Mouse (Mus musculus) hindbrain, embryonic 13.5 days (tissue): ENCODE data around the gene Akap6. TPM values are rescaled to one million over a fixed set of nuclear protein-coding genes. Genes with fewer than 3 reads are reported as not detected.

ENCODE experiments used
- ATAC-seq: fragments of 200-750 bp; cut with Nextera tagmentation; 2 replicates; pipeline ENCODE4 v1.8.0; 2017; ENCODE audit warnings: moderate TSS enrichment; ENCODE audit not compliant: low FRiP score
- H3K27ac ChIP-seq: fragments of 300-500 bp; sonication (generic); 2 replicates; pipeline ENCODE4 v1.5.1; 2015; ENCODE audit warnings: inconsistent platforms, mild to moderate bottlenecking, moderate library complexity
- H3K27me3 ChIP-seq: fragments of 300-500 bp; sonication (generic); 2 replicates; pipeline ENCODE4 v1.6.1; 2015; ENCODE audit warnings: mild to moderate bottlenecking, inconsistent platforms
- H3K36me3 ChIP-seq: fragments of 300-500 bp; sonication (generic); 2 replicates; pipeline ENCODE4 v1.6.1; 2015; ENCODE audit warnings: mild to moderate bottlenecking, inconsistent platforms
- H3K4me1 ChIP-seq: fragments of 300-500 bp; sonication (generic); replicated peaks from 2 replicates; pipeline ENCODE4 v1.6.1; 2015; ENCODE audit warnings: inconsistent platforms
- H3K4me2 ChIP-seq: fragments of 300-500 bp; sonication (generic); 2 replicates; pipeline ENCODE4 v1.6.1; 2015; ENCODE audit warnings: inconsistent platforms, mild to moderate bottlenecking, moderate library complexity
- H3K4me3 ChIP-seq: fragments of 300-500 bp; sonication (generic); 2 replicates; pipeline ENCODE4 v1.5.1; 2015; ENCODE audit warnings: mild to moderate bottlenecking, inconsistent platforms
- H3K9ac ChIP-seq: fragments of 300-500 bp; sonication (generic); 2 replicates; pipeline ENCODE4 v1.6.1; 2015; ENCODE audit warnings: mild to moderate bottlenecking, inconsistent platforms
- H3K9me3 ChIP-seq: fragments of 300-500 bp; sonication (generic); 2 replicates; pipeline ENCODE4 v1.6.1; 2016; ENCODE audit warnings: inconsistent platforms
- WGBS: fragments of 180-500 bp; shearing (Covaris S2); methylation state at CpG from one replicate; pipeline ENCODE4 v1.1.7; 2015; 5-methylcytosine and 5-hydroxymethylcytosine counted together
- polyA plus RNA-seq: library from polyadenylated mRNA; unstranded; fragments of >200 nt; fragmentation: Nextera tagmentation; extraction: Ambion mirVana; gene quantifications from 2 replicates; pipeline ENCODE4 v1.2.1, GENCODE M21; 2015

Akap6 gene
- polyA plus RNA-seq, result 30.9 and 31.3 TPM in 2 replicates

DNA sequence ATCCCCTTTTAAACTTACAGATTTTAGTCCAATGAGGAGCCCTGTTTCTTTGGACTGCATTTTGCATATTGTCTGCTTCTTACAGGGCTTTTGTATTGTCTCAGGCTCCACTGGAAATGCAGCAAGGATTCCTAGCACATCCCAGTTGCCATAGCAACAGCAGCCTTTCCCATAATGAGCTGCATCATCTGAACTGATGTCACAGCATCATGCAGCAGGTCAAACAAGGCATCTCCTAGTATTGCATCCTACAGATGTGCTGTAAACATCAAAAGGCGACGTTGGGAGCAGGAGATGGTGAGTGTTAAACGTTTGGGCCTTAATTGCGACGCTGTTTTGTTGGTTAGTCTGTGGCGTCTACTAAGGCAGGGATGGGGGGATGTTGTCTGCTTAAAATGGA is at the start of gene Akap6:
Gene Akap6, plus strand, starts transcription at position 238 of the 400 bp plus-strand sequence.
- H3K36me3 ChIP-seq, result no peaks in the 10 kb centered on the region
- H3K4me2 ChIP-seq, result peak within 1 kb of the TSS; percentile 69
- H3K9ac ChIP-seq, result peak within 1 kb of the TSS; percentile 87
- H3K4me1 ChIP-seq, result peaks cover 41% of the 10 kb centered on the region
- peak within 1 kb of the TSS; percentile 92 for H3K27ac ChIP-seq
- no peaks in the 10 kb centered on the region for H3K9me3 ChIP-seq
- H3K27me3 ChIP-seq, result no peaks in the 10 kb centered on the region
- WGBS, result 17% methylated on average over 6 of the region's 6 CpGs
- ATAC-seq, result peak; percentile 80
- H3K4me3 ChIP-seq, result peak within 1 kb of the TSS; percentile 73

DNA sequence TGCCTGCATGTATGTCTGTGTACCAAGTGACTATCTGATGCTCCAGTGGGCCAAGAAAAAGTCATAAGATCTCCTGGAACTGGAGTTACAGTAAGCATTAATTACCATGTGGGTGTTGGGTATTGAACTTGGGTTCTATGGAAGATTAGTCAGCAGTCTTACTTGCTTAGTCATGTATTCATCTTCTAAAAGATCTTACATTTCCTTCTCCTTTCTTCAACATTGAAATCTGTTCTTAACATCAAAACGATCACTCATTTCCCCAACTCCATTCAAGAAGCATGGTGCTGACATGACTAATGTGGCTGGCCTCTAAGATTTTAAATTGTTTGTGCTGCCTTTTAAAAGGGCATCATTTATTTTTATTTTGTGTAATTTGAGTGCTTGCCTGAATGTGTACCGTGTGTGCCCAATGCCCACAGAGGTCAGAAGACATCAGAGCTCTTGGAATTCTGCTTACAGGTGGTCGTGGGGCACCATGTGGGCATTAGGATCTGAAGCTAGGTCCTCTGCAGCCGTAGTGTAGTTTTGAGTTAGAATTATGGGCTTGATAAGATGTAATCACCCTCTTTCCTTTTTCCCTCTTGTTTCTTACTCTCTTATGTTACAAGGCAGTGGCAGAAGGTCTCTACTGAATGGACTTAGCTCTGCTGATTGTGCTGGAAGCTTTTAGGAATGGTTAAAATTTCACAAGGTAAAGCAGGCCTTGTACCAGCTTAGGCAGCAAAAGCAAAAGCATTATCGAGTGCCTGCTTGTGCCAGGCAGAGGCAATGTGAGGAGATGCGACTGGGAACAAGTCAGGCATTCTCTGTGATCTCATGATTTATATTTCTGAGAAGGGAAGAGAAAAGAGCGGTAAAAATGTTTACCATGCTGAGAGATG is 36.0 kb upstream of the Akap6 start:
- Histone ChIP-seq H3K9ac (no peak overlapping the region), H3K9me3 (no peaks in the 10 kb centered on the region), H3K4me3 (no peak overlapping the region), H3K4me2 (no peak overlapping the region), H3K4me1 (no peaks in the 10 kb centered on the region), H3K27ac (no peak overlapping the region), H3K36me3 (no peaks in the 10 kb centered on the region), H3K27me3 (no peaks in the 10 kb centered on the region)
- ATAC-seq, result no peak
- WGBS, result 83% methylated on average over 7 of the region's 7 CpGs

DNA sequence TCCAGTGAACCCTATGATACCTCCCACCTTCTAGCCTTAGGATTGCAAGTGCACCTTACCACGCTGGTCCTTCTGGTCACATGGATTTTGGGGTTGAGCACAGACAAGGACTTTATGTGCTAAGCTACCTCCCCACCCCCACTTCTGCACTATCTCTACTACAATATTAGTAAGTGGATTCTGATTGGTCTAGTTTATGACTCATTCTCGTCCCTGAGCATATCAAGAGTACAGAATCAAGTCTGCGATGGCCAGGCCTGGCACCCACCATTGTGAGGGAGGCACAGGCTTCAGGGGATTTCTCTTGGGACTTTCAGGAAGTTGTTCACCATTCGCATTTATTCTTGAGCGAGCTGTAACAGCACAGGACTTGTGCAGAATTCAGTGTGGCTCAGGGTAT is 34.2 kb upstream of the Akap6 start:
- H3K27me3 ChIP-seq, result no peaks in the 10 kb centered on the region
- H3K4me3 ChIP-seq, result no peak overlapping the region
- WGBS, result 89% methylated on average over 5 of the region's 5 CpGs
- no peak for ATAC-seq
- H3K4me1 ChIP-seq, result no peaks in the 10 kb centered on the region
- H3K27ac ChIP-seq, result no peak overlapping the region
- H3K9ac ChIP-seq, result no peak overlapping the region
- no peaks in the 10 kb centered on the region for H3K36me3 ChIP-seq
- H3K9me3 ChIP-seq, result no peaks in the 10 kb centered on the region
- H3K4me2 ChIP-seq, result no peak overlapping the region

DNA sequence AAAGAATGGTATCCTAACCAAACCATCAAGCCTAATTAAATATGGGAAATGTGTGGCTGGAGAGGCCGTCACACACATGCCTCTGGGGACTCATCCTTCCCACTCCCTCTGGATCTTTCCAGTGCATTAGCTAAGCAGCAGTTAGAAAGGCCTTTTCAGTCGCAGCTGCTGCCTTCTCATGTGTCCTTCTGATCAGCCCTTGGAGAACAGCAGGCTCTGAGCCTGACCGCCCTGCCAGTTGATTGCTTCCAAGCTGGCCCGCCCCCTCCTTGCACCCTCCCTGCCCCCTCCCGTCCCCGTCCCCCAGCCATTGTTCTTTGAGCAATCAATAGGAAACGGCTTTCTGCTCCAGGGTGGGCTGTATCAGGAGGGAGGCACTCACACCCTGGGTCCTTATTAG is 27.7 kb upstream of the Akap6 start:
- Histone ChIP-seq H3K9ac (no peak overlapping the region), H3K9me3 (no peaks in the 10 kb centered on the region), H3K27ac (peak overlapping the region; percentile 85), H3K4me2 (peak overlapping the region; percentile 21), H3K4me3 (no peak overlapping the region), H3K27me3 (no peaks in the 10 kb centered on the region), H3K4me1 (peaks cover 17% of the 10 kb centered on the region), H3K36me3 (no peaks in the 10 kb centered on the region)
- 0% methylated on average over 7 of the region's 7 CpGs for WGBS
- peak; percentile 87 for ATAC-seq

DNA sequence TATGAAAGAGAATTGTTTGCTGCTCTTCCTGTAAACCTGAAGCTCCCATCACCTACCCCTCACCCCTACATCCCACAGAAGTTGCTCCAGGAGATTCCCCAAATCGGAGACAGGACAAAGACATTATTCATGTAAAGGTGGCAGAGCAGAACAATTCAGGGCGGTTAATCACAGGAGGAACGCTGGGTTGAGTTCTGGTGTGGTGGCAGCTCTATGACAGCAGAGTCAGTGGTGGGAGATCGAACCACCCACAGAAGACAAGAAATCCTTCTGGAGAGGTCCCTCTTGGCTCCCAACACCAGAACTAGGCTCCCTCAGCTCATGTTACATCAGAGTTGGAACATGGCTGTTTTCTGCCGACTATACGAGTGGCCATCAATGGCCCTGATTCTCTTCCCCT is 27.2 kb upstream of the Akap6 start:
- Histone ChIP-seq H3K36me3 (no peaks in the 10 kb centered on the region), H3K4me3 (no peak overlapping the region), H3K4me2 (0 out of 2 replicates have a peak overlapping the region, but pooled peaks have one; percentile 21), H3K9me3 (no peaks in the 10 kb centered on the region), H3K4me1 (peaks cover 17% of the 10 kb centered on the region), H3K27ac (peak overlapping the region; percentile 85), H3K9ac (no peak overlapping the region), H3K27me3 (no peaks in the 10 kb centered on the region)
- peak; percentile 15 for ATAC-seq
- 32% methylated on average over 6 of the region's 6 CpGs for WGBS

DNA sequence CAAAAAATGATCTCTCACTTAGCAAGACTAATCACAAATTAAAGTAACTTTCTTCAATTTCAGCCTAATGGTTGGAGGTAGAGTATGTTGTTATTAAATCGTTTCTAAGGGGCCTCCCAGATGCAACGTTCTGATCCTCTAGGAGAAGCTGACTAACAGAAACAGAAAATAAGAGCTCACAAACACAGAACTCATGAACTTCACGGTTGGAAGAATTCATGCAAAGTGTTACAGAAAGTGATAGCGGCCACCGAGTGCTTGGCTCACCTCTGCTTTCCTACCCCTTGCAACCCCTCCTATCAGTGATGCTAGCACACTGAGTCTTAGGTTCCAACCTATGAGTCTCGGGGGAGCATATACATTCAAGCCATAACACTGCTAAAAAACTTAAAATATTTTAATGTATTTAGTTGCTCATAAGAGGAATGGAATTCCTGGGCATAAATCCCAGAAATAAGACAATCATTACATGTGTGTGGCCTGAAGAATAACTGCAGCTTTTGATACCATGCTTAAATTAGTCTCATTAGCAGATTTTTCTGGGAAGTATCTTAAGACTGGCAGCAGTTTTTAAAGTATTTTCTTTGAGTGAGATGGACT is 25.7 kb upstream of the Akap6 start:
- H3K36me3 ChIP-seq, result no peaks in the 10 kb centered on the region
- H3K27me3 ChIP-seq, result no peaks in the 10 kb centered on the region
- no peak overlapping the region for H3K27ac ChIP-seq
- peaks cover 17% of the 10 kb centered on the region for H3K4me1 ChIP-seq
- no peaks in the 10 kb centered on the region for H3K9me3 ChIP-seq
- H3K4me3 ChIP-seq, result no peak overlapping the region
- H3K9ac ChIP-seq, result no peak overlapping the region
- ATAC-seq, result no peak
- WGBS, result 82% methylated on average over 6 of the region's 6 CpGs
- no peak overlapping the region for H3K4me2 ChIP-seq

DNA sequence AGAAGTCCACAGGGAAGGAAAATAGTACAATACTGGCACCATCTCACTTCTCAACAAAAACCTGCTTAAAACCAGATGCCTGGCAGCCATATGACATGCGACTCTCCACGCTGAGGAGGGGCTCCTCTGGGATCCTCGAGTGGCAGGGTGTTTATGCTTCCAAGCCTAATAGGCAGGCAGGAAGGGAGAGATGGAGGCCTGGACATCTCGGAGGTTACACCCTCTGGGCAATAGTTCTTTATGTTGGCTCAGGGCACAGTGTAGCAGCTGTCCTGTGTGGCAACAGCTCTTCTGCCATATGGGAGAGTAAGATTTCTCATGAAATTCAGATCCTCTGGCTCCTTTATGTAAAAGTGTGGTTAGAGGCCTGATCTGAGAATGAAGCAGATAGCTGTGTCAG is 24.2 kb upstream of the Akap6 start:
- H3K9ac ChIP-seq, result no peak overlapping the region; the same call in 1 of the 2 replicates
- peaks cover 17% of the 10 kb centered on the region for H3K4me1 ChIP-seq
- ATAC-seq, result peak; percentile 70
- no peaks in the 10 kb centered on the region for H3K9me3 ChIP-seq
- no peak overlapping the region for H3K4me3 ChIP-seq
- H3K36me3 ChIP-seq, result no peaks in the 10 kb centered on the region
- H3K27me3 ChIP-seq, result no peaks in the 10 kb centered on the region
- whole genome bisulfite sequencing, result 24% methylated on average over 4 of the region's 4 CpGs
- H3K27ac ChIP-seq, result peak overlapping the region; percentile 69
- no peak overlapping the region for H3K4me2 ChIP-seq

DNA sequence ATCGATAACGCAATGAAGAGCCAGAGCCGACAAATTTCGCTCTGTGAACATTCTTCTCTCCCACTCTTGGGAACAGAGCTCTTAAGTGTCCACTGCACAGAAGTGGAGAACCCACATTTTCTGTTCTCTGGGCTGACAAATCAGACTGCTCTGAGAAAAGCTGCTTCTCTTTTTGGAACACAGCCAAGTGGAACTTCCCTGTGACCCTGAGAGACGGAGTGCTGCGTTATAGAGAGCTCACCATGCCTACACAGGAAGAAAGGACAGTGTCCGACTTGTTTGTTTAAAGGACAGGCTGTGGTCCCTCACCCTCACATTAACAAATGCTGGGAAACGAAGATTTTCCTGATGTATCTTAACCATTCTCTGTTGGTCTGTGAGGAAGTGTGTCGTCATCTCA is 11.8 kb upstream of the Akap6 start:
- H3K27ac ChIP-seq, result no peak overlapping the region
- H3K9ac ChIP-seq, result no peak overlapping the region
- H3K27me3 ChIP-seq, result no peaks in the 10 kb centered on the region
- no peak overlapping the region for H3K4me2 ChIP-seq
- no peak overlapping the region for H3K4me3 ChIP-seq
- WGBS, result 63% methylated on average over 9 of the region's 9 CpGs
- no peaks in the 10 kb centered on the region for H3K36me3 ChIP-seq
- H3K9me3 ChIP-seq, result no peaks in the 10 kb centered on the region
- no peaks in the 10 kb centered on the region for H3K4me1 ChIP-seq
- ATAC-seq, result no peak

DNA sequence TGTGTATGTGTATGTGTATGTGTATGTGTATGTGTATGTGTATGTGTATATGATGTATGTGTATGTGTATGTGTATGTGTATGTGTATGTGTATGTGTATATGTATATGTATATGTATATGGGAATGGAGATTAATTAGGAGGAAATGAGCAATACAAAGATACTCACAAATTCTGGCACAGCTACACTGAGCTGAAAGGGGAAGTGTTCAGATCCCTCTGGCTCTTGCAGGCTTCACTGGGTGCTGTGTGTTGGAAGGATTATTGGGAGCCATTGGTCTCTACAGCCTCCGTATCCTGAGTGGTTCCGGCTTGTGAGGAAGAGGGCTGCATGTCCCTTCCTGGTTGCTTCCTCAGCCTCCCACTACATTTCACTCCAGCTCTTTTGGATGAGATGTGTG is 10.5 kb upstream of the Akap6 start:
- Histone ChIP-seq H3K36me3 (no peaks in the 10 kb centered on the region), H3K4me2 (no peak overlapping the region), H3K27me3 (no peaks in the 10 kb centered on the region), H3K9ac (no peak overlapping the region), H3K9me3 (no peaks in the 10 kb centered on the region), H3K4me1 (no peaks in the 10 kb centered on the region), H3K27ac (no peak overlapping the region), H3K4me3 (no peak overlapping the region)
- ATAC-seq, result no peak
- 94% methylated on average over 2 of the region's 2 CpGs for WGBS

DNA sequence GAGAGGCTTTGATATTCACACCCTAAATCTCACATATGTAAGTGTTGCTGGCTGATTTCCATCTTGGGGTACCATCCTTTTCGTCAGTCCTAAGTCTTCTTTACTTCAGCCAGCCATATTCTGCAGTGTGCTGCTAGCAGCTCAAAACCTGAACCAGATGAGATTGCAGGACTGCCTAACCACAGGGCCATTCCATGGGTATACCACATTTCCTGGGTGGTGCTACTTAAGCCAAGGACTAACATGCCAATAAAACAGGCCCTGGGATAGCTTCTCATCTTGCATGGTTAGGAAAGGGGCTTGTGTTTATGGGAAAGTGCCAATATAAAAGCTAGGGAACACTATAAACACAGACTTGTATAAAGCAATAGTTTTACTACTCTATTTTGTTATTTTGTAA is 7.6 kb upstream of the Akap6 start:
- 91% methylated on average over 1 of the region's 1 CpGs for WGBS
- no peak for ATAC-seq
- Histone ChIP-seq H3K27ac (no peak overlapping the region), H3K4me3 (no peak overlapping the region), H3K4me2 (no peak overlapping the region), H3K27me3 (no peaks in the 10 kb centered on the region), H3K4me1 (no peaks in the 10 kb centered on the region), H3K36me3 (no peaks in the 10 kb centered on the region), H3K9me3 (no peaks in the 10 kb centered on the region), H3K9ac (no peak overlapping the region)

DNA sequence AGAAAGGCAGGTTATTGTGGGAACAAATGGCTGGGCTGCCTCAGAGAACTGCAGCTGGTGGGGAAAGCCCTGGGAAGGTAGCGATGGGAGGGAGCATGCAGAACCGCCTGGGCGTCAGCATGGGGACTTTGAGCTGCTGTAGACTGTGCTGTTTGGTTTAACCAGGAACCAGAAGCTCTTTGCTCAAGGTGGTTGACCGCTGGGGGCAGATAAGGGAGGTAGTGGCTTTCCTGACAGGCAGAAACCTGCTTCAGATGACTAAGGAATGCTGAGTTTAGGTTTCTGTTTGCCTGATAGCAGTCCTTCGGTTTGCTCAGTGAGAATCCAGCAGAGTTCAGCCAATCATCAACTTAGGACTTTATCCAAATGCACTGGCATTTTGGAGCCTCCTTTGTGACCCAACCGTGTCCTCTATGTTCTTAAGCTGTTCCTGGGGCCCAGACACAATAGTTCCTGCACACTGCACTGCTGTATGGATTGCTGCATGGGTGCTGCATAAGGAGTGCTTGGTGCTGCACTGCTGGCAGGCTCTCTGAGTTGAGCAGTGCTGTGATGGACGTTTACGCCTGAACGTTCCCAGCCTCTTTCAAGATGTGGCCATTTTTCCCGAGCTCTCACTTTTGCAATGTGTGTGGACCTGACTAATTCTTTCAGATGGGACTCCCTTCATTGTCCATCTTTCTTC is 6.8 kb upstream of the Akap6 start:
- WGBS, result 64% methylated on average over 10 of the region's 10 CpGs
- Histone ChIP-seq H3K9me3 (no peaks in the 10 kb centered on the region), H3K4me2 (no peak overlapping the region), H3K4me3 (no peak overlapping the region), H3K27ac (no peak overlapping the region), H3K9ac (no peak overlapping the region), H3K27me3 (no peaks in the 10 kb centered on the region), H3K36me3 (no peaks in the 10 kb centered on the region), H3K4me1 (peaks cover 2% of the 10 kb centered on the region; the same call in 1 of the 2 replicates)
- no peak for ATAC-seq

DNA sequence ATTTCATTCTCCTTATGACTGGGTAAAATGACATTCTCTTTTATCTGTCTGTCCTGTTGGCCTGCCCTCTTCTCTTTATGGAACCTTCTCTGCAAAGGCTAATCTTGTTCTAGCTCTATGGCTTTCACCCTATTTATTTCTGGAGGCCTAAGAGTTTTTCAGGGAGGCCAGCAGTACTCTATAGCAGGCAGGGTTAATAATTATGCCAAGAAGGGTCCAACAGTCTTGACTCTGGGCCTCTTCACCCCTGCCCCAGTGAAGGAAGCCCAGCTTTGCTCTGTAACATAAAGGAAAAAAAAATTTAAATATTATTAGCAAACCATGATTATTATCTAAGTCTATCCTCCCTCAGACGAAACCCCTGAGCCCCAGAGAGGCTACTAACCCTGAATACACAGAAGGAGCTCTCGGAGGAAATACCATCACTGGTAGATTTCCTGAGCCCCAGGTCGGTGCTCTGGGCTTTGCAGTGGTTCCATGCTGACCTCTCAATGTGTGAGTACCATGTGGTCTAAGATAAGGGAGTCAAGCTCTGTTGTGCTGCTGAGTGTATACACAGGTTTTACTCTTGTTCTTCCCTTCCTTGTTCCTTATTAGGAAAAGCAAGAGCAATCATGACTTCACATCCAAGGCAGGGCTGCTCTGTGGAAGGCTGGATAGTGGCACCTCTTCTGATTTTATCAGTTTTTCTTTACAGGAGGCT is 1.6 kb upstream of the Akap6 start:
- Histone ChIP-seq H3K36me3 (no peaks in the 10 kb centered on the region), H3K4me3 (no peak overlapping the region), H3K9ac (peak overlapping the region; percentile 87; the same call in 1 of the 2 replicates), H3K27me3 (no peaks in the 10 kb centered on the region), H3K27ac (peak overlapping the region; percentile 92), H3K9me3 (no peaks in the 10 kb centered on the region), H3K4me2 (no peak overlapping the region), H3K4me1 (peaks cover 28% of the 10 kb centered on the region)
- no peak for ATAC-seq
- WGBS, result 68% methylated on average over 3 of the region's 3 CpGs
